Mouse (Mus musculus) liver, adult 2 months (tissue): ENCODE data around the gene Kansl2. TPM values are rescaled to one million over a fixed set of nuclear protein-coding genes. Genes with fewer than 3 reads are reported as not detected.

Source experiments
- DNase-seq: peaks from one replicate; pipeline ENCODE4 v3.0.0-alpha.2; 2011; ENCODE audit warnings: low read depth, low spot score; ENCODE audit errors: extremely low read depth
- H3K27ac ChIP-seq: fragments of 200-500 bp; replicated peaks from 2 replicates; pipeline ENCODE4 v1.5.1; 2012; ENCODE audit warnings: low read depth, mild to moderate bottlenecking, control low read depth, inconsistent platforms, low read length; ENCODE audit not compliant: insufficient read depth
- H3K27me3 ChIP-seq: fragments of 200-500 bp; 2 replicates; pipeline ENCODE4 v1.6.1; 2012; ENCODE audit warnings: mild to moderate bottlenecking, moderate library complexity, low read length, inconsistent platforms; ENCODE audit not compliant: control insufficient read depth, insufficient read depth
- H3K36me3 ChIP-seq: fragments of 200-500 bp; 2 replicates; pipeline ENCODE4 v1.6.1; 2012; ENCODE audit warnings: low read length, inconsistent platforms; ENCODE audit not compliant: control insufficient read depth, insufficient read depth
- H3K4me1 ChIP-seq: fragments of 200-500 bp; 2 replicates; pipeline ENCODE4 v1.6.1; 2011; ENCODE audit warnings: low read length; ENCODE audit not compliant: control insufficient read depth, insufficient read depth
- H3K4me3 ChIP-seq: fragments of 200-500 bp; 2 replicates; pipeline ENCODE4 v1.5.1; 2011; ENCODE audit warnings: low read depth, mild to moderate bottlenecking, control low read depth, low read length, moderate library complexity; ENCODE audit not compliant: insufficient read depth
- H3K79me2 ChIP-seq: fragments of 200-500 bp; 2 replicates; pipeline ENCODE4 v1.6.1; 2012; ENCODE audit warnings: inconsistent platforms, mild to moderate bottlenecking, low read length, moderate library complexity; ENCODE audit not compliant: control insufficient read depth, insufficient read depth
- H3K9ac ChIP-seq: fragments of 200-500 bp; 2 replicates; pipeline ENCODE4 v1.6.1; 2012; ENCODE audit warnings: low read depth, mild to moderate bottlenecking, control low read depth, inconsistent platforms, low read length
- CTCF ChIP-seq: fragments of 200-500 bp; IDR thresholded peaks from 2 replicates; pipeline ENCODE4 v1.5.1; 2011; ENCODE audit warnings: low read depth, low read length, control low read depth
- POLR2A ChIP-seq: fragments of 200-500 bp; IDR thresholded peaks from 2 replicates; pipeline ENCODE4 v1.6.1; 2011; ENCODE audit warnings: low read length, control low read depth; ENCODE audit not compliant: insufficient read depth; ENCODE audit errors: extremely low read depth
- WGBS: fragments of 180-500 bp; shearing (Covaris S2); methylation state at CpG from one replicate; pipeline ENCODE4 v1.1.7; 2018; 5-methylcytosine and 5-hydroxymethylcytosine counted together
- polyA plus RNA-seq: library from polyadenylated mRNA; depleted of rRNA; stranded (reverse); fragments of >200 nt; gene quantifications from 2 replicates; pipeline ENCODE4 v1.2.3, GENCODE M21; 2012
- total RNA-seq: library from RNA; depleted of rRNA; stranded (reverse); fragments of >200 nt; gene quantifications from 2 replicates; pipeline ENCODE4 v1.2.3, GENCODE M21; 2014

Kansl2 gene
- total and polyA plus RNA-seq, 2 experiments: 17.9 to 21.9 TPM

DNA sequence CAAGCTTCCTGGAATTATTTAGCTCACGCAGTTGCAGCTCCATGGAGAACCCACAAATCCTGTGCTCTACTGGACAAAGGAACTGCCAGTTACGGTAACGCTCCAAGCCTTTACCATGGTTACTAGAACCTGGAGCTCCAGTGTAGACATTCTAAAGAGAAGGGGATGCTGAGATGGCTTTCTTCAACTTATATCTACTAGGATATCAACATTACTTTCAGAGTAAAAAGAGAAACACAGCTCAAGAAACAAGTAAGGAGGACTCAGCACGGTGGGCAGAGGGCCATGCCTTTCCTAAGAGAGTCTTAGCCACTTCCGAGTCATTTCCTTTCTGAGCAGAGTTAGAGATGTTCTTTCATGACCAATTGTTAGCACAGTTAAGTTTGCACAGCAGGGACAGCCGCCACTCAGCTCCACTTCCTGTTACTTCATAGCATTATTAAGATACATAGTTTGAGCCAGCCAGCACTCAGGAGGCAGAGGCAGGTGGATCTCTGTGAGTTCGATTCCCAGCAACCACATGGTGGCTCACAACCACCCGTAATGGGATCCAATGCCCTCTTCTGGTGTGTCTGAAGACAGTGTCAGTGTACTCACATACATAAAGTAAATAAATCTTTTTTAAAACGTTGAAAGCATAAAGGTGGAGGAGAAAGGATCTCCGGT lies 36.9 kb upstream of the Kansl2 start, which contains the start of the genes Ccnt1 and 4930415O20Rik:
Gene Ccnt1 (minus strand): TSS at position 51 of the 666 bp plus-strand sequence.
Gene 4930415O20Rik (plus strand): TSS at position 132 of the 666 bp plus-strand sequence.
- no peak within 1 kb of the TSS for H3K4me3 ChIP-seq
- H3K27ac ChIP-seq: no peak within 1 kb of the TSS
- H3K36me3 ChIP-seq: no peaks in the 10 kb centered on the region
- WGBS: 77% methylated on average over 10 of the region's 10 CpGs
- H3K4me1 ChIP-seq: peaks cover 5% of the 10 kb centered on the region
- TF ChIP-seq CTCF (no peak), POLR2A (no peak)
- DNase-seq: no peak
- no peak within 1 kb of the TSS for H3K9ac ChIP-seq
- no peaks in the 10 kb centered on the region for H3K27me3 ChIP-seq
- peaks cover 5% of the 10 kb centered on the region; the same call in 1 of the 2 replicates for H3K79me2 ChIP-seq

DNA sequence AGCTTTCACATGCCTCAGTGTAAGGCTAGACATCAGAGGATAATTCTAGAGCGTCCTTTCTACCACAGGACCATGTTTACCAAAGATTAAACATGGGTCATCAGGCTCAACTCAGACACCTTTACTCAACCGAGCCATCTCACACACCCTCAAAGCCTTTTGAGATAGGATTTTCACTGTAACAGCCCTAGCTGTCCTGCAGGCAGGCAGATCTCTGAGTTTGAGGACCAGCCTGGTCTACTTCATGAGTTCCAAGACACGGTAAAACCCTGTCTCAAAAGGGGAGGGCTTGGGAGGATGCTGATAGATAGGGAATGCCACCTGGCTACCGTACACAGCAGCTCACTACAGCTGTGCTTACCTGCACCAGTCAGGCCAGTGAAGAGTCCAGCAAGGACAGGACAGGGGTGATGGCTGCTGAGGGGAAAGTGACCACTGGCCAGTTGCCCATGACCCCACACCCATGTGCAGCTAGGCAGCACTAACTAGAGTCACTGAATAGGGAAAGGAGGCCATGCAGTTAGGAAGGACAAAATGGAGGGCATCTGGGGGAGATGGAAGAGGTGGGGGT lies 35.8 kb upstream of the Kansl2 start:
- Histone ChIP-seq H3K27me3 (no peaks in the 10 kb centered on the region), H3K27ac (no peak overlapping the region), H3K4me1 (peaks cover 10% of the 10 kb centered on the region), H3K4me3 (no peak overlapping the region), H3K79me2 (peaks cover 14% of the 10 kb centered on the region; the same call in 1 of the 2 replicates), H3K9ac (no peak overlapping the region), H3K36me3 (no peaks in the 10 kb centered on the region)
- TF ChIP-seq POLR2A (no peak), CTCF (no peak)
- 71% methylated on average over 4 of the region's 4 CpGs for WGBS
- DNase-seq: no peak

DNA sequence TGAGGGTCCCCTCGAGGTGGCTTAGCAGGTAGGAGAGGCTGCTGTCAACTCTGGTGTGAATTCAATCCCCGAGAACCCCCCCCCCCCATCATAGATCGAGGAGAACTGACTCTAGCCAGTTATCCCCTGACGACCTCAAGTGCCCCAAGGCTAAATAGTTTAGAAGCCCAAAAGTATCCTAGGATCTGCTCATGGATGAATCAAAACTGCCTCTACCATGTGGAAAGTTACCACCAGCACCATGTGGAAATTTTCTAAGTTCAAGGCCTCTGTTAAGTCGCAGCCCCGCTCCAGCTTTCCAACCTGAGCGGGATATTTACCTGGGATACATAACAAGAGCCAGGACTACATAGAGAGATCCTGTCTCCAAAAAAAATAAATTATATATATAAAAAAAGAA lies 35.2 kb upstream of the Kansl2 start:
- no peak for DNase-seq
- no peaks in the 10 kb centered on the region for H3K36me3 ChIP-seq
- TF ChIP-seq POLR2A (no peak), CTCF (no peak)
- H3K79me2 ChIP-seq: peaks cover 14% of the 10 kb centered on the region; the same call in 1 of the 2 replicates
- no peaks in the 10 kb centered on the region for H3K27me3 ChIP-seq
- no peak overlapping the region for H3K4me3 ChIP-seq
- H3K9ac ChIP-seq: no peak overlapping the region
- no peak overlapping the region for H3K27ac ChIP-seq
- H3K4me1 ChIP-seq: peaks cover 10% of the 10 kb centered on the region
- 47% methylated on average over 7 of the region's 7 CpGs for WGBS

DNA sequence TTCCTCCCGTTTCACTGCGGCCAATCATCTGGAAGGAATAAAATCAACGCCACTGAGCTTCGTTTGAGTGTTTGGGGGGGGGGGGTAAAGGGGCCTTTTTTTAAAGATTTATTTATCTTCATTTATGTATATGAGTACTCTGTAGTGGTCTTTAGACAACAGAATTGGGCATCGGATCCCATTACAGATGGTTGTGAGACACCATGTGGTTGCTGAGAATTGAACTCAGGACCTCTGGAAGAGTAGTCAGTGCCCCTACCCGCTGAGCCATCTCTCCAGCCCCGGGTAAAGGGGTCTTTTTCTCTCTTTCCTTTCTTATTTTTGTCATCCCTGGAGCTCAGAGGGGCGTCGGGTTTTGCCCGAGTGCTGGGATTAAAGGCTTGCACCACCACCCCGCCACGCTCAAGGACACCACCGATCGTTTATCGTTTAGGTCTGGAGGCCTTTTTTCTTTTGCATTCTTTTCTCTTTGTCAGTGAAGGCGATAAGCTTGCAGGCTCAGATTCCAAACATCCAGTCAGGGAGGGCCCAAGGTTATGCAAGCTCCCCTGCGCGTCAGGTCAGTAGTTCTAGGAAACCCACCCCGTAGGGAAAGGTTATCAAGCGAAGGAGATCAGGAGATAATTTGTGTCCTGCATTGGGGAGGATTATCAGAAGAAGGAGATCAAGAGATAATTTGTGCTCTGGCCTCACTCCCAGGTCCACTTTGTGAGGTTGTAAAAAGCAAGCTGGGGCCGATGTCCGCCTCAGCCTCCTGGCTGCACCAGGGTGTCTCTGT lies 34.4 kb upstream of the Kansl2 start:
- no peaks in the 10 kb centered on the region for H3K36me3 ChIP-seq
- WGBS: 3% methylated on average over 22 of the region's 22 CpGs
- H3K27me3 ChIP-seq: no peaks in the 10 kb centered on the region
- TF ChIP-seq CTCF: no peak
- no peak for TF ChIP-seq POLR2A
- H3K4me1 ChIP-seq: peaks cover 10% of the 10 kb centered on the region
- H3K9ac ChIP-seq: peak overlapping the region; percentile 81
- H3K4me3 ChIP-seq: peak overlapping the region; percentile 74
- DNase-seq: peak; percentile 35
- peak overlapping the region; percentile 71 for H3K27ac ChIP-seq
- peaks cover 15% of the 10 kb centered on the region; the same call in 1 of the 2 replicates for H3K79me2 ChIP-seq

DNA sequence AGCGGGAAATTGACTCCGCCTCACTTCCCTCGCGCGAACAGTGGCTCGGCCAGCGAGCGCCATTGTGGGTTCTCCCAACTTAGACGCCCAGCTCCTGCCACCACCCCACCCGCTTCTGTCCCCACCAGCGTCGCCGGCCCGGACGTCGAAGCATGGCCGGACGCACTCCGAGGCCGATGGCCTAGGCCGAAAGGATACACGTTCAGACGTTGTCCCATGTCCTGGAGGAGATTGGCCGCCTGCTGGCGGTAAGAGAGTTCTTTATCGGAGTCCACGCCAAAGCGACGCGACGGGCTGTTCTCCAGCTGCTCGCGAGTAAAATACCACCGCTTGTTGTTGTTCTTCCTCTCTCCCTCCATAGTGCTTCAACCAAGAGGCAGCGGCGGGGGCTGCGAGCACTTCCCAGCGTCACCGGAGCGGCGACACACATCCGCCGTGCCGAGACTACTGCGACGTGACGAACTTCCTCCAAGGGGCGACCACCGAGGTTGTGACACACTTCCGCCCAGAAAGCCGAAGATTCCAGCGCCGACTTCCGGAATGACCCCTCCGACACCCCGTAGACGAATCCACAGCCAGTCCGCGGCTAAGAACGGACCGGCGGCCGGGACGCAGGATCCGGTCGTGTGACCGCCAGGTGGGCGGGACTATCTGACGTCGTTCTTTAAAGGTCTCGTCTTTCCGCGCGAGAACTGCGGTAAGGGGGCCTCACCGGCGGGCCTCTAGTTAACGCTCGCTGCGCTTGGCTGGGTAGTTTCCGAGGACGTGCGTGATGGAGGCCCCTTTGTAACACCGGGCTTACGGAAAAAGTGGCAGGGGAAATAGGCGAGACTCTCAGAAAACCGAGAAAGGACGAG lies 33.4 kb upstream of the Kansl2 start:
- under 1% methylated on average over 87 of the region's 88 CpGs for WGBS
- Histone ChIP-seq H3K4me1 (peaks cover 10% of the 10 kb centered on the region), H3K4me3 (peak overlapping the region; percentile 92), H3K79me2 (peaks cover 17% of the 10 kb centered on the region; the same call in 1 of the 2 replicates), H3K27ac (peak overlapping the region; percentile 80), H3K9ac (peak overlapping the region; percentile 93), H3K27me3 (no peaks in the 10 kb centered on the region), H3K36me3 (no peaks in the 10 kb centered on the region)
- peak; percentile 94 for TF ChIP-seq POLR2A
- TF ChIP-seq CTCF: peak; percentile 39
- peak; percentile 94 for DNase-seq
